Mouse (Mus musculus): Measurements from ENCODE around the gene Gm10130. TPM values are rescaled to one million over a fixed set of nuclear protein-coding genes. Genes with fewer than 3 reads are reported as not detected.
"Not testable (repeated sequence)": the region's sequence is repeated elsewhere in the genome, so short reads cannot be mapped to it uniquely, and the experiment has no call there.

Gm10130 gene
- not detected in 2 replicates for polyA plus RNA-seq (2012; ENCODE audit: insufficient read depth, low replicate concordance)

- TF ChIP-seq GATA1 (IDR thresholded peaks at IDR 0.05; ENCODE audit: borderline replicate concordance, low read length) (no peak), FLI1 (IDR thresholded peaks at IDR 0.05; ENCODE audit: low read length) (no peak)
- H3K4me3 ChIP-seq (replicated peaks): no peak within 1 kb of the TSS
- peaks cover 5% of the 10 kb centered on the region; the same call in 1 of the 2 replicates for H3K4me1 ChIP-seq
- H3K27me3 ChIP-seq (replicated peaks): no peaks in the 10 kb centered on the region
- peaks cover 58% of the 10 kb centered on the region for H3K36me3 ChIP-seq (replicated peaks; ENCODE audit: low read length)
- H3K9me3 ChIP-seq: peaks cover 45% of the 10 kb centered on the region
Measured at GRCm38 (mm10) chr2:150323402-150323801, at the start of gene Gm10130. Gene Gm10130 (plus strand): TSS chr2:150323702.

GRCm38 (mm10) chr2:150293669-150294068 is 29.8 kb upstream of the Gm10130 start:
- H3K4me3 ChIP-seq (replicated peaks): no peak overlapping the region
- TF ChIP-seq GATA1 (IDR thresholded peaks at IDR 0.05; ENCODE audit: borderline replicate concordance, low read length): no peak
- TF ChIP-seq FLI1 (IDR thresholded peaks at IDR 0.05; ENCODE audit: low read length): no peak
- H3K27me3 ChIP-seq (replicated peaks): no peaks in the 10 kb centered on the region
- no peaks in the 10 kb centered on the region for H3K36me3 ChIP-seq (replicated peaks; ENCODE audit: low read length)
- peaks cover 8% of the 10 kb centered on the region; the same call in 1 of the 2 replicates for H3K9me3 ChIP-seq
- H3K4me1 ChIP-seq: no peaks in the 10 kb centered on the region

DNA sequence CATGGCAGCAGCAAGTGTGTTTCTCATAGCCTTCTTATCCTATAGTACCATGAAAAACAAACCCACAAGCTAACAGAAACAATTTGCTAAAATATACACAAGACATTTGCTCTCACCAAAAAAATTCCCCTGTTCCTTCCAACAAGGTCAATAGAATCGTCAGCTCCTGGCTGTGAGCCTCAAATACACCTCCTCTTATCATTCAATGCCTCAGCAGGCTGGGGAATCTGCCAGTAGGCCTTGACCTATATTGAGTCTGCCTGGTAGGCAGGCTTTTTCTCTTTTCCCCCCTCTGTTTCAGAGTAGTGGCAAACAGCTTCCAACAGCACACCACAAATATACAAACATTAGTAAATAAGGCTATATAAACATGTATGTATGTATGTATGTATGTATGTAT is 24.4 kb upstream of the Gm10130 start:
- no peak for TF ChIP-seq FLI1 (IDR thresholded peaks at IDR 0.05; ENCODE audit: low read length)
- no peak for TF ChIP-seq GATA1 (IDR thresholded peaks at IDR 0.05; ENCODE audit: borderline replicate concordance, low read length)
- H3K27me3 ChIP-seq (replicated peaks): no peaks in the 10 kb centered on the region
- H3K4me3 ChIP-seq (replicated peaks): no peak overlapping the region
- H3K36me3 ChIP-seq (replicated peaks; ENCODE audit: low read length): no peaks in the 10 kb centered on the region
- H3K9me3 ChIP-seq: no peaks in the 10 kb centered on the region
- H3K4me1 ChIP-seq: no peaks in the 10 kb centered on the region

- no peaks in the 10 kb centered on the region for H3K9me3 ChIP-seq
- no peak for TF ChIP-seq GATA1 (IDR thresholded peaks at IDR 0.05; ENCODE audit: borderline replicate concordance, low read length)
- no peak for TF ChIP-seq FLI1 (IDR thresholded peaks at IDR 0.05; ENCODE audit: low read length)
- no peaks in the 10 kb centered on the region for H3K36me3 ChIP-seq (replicated peaks; ENCODE audit: low read length)
- peaks cover 5% of the 10 kb centered on the region for H3K4me1 ChIP-seq
- no peaks in the 10 kb centered on the region for H3K27me3 ChIP-seq (replicated peaks)
- H3K4me3 ChIP-seq (replicated peaks): no peak overlapping the region
Measured at GRCm38 (mm10) chr2:150307183-150307773, 16.2 kb upstream of the Gm10130 start.

- not testable (repeated sequence) for H3K4me1 ChIP-seq; H3K27me3 ChIP-seq (replicated peaks); H3K9me3 ChIP-seq
- Histone ChIP-seq H3K4me3 (replicated peaks) (peak overlapping the region; percentile 93), H3K36me3 (replicated peaks; ENCODE audit: low read length) (peaks cover 16% of the 10 kb centered on the region)
Measured at GRCm38 (mm10) chr2:150310952-150311884, 12.3 kb upstream of the Gm10130 start.

DNA sequence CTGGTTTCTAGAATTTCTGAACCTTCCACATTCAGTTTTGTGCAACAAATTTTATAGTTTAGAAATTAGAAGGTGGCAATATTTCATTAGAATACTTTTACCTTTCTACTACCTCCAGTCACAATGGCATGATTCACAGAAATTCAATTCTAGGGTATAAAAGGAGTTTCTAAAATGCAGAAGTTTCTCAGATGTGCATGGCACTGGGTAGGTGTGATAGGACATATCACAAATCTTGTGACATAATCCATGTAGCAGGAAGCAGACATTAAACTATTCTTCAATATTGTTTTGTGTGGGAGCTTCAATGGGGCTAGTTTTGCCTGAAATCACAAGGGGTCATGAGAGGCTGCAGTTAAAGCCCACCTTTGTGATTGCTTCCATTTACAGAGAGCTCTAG is 7.4 kb upstream of the Gm10130 start:
- TF ChIP-seq GATA1 (IDR thresholded peaks at IDR 0.05; ENCODE audit: borderline replicate concordance, low read length) (no peak), FLI1 (IDR thresholded peaks at IDR 0.05; ENCODE audit: low read length) (no peak)
- Histone ChIP-seq H3K4me1 (peaks cover 5% of the 10 kb centered on the region), H3K4me3 (replicated peaks) (no peak overlapping the region)

DNA sequence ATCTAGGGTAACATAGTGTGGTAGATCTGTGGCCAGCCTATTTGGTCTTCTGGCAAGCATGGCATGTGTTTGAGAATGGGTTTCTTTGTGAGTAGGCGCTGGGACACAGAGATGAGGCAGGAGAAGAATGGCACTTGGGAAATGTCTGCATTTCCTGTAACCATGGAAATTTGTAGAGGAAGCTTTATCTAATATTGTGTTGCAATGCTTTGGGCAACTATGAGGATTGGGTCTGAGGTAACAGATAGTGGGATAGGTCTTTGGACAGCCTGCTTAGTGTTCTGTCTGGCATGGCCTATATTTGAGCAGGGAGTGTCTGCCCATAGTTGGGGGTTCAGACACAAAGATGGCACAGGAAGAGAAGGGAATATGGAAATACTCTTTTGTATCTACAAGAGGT is 4.5 kb upstream of the Gm10130 start:
- H3K36me3 ChIP-seq (replicated peaks; ENCODE audit: low read length): peaks cover 74% of the 10 kb centered on the region
- TF ChIP-seq FLI1 (IDR thresholded peaks at IDR 0.05; ENCODE audit: low read length) (no peak), GATA1 (IDR thresholded peaks at IDR 0.05; ENCODE audit: borderline replicate concordance, low read length) (no peak)
- no peak overlapping the region for H3K4me3 ChIP-seq (replicated peaks)
- peaks cover 5% of the 10 kb centered on the region; the same call in 1 of the 2 replicates for H3K4me1 ChIP-seq
- H3K27me3 ChIP-seq (replicated peaks): no peaks in the 10 kb centered on the region
- H3K9me3 ChIP-seq: peaks cover 44% of the 10 kb centered on the region

More for the DNA sequence above, 7.4 kb upstream of the Gm10130 start:
- Histone ChIP-seq H3K27me3 (replicated peaks) (no peaks in the 10 kb centered on the region), H3K9me3 (peaks cover 37% of the 10 kb centered on the region), H3K36me3 (replicated peaks; ENCODE audit: low read length) (peaks cover 53% of the 10 kb centered on the region)

DNA sequence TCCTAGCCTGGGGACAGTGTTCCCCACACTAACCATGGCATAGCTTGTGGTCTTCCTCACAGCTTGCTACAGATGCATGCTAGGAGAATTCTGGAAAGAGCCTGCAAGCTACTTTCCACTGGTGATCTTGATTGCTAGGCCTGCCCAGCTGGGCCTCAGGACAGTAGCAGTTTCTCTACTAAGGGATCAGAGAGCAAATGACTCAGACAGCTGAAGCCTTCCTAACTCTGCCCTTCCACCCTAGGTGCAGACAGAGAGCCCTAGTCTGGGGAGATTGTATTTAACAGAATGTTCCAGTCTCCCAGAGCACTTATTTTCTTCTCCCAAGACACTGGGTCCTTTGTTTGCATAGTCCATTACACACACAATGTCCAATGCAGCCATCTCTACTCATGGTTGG is 33.6 kb downstream of the Gm10130 start:
- not testable (repeated sequence) for H3K4me3 ChIP-seq (replicated peaks)

DNA sequence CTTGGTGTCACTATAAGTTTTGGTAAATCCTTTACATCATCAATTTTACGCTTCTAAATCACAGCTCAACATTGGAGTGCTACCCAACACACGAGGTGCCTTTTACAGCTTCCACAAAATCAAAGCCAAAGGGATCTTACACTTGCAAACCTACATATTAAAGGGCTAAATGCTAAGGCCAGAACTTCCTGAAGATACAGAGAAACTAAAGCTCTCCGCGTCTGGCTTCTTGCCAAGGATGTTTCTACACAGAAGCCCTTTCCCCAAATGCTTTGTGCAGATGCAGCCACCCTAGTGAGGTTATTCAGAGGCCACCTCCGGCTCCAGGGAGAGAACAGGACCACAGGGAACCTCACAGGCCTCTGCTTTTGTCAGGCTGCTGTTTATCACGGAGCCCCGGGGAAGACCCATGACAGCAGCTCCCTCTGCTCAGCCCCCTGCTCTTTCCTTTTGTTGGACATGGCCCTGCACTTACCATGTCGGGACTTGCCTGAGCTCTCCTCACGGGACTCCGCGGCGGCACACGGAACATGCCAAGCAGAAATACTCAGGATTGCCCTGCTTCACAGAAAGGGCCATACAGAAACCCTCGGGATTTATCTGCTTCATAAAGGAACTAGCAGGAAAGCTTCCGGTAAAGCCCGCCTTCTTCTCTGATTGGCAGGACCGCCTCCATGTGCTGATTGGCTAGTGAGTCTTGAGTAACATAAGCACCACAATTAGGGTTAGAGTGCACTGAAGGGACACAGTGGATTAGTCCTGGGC is 38.8 kb downstream of the Gm10130 start, which contains the start of gene 3300002I08Rik:
3300002I08Rik (minus strand) TSS at position 653 of the 765 bp plus-strand sequence.
- H3K4me1 ChIP-seq; H3K27me3 ChIP-seq (replicated peaks); H3K36me3 ChIP-seq (replicated peaks; ENCODE audit: low read length); H3K9me3 ChIP-seq: not testable (repeated sequence)
- peak within 1 kb of the TSS; percentile 91 for H3K4me3 ChIP-seq (replicated peaks)

More for the DNA sequence above, 33.6 kb downstream of the Gm10130 start:
- H3K36me3 ChIP-seq (replicated peaks; ENCODE audit: low read length); H3K27me3 ChIP-seq (replicated peaks); H3K9me3 ChIP-seq; H3K4me1 ChIP-seq: not testable (repeated sequence)

GRCm38 (mm10) chr2:150362878-150363229 is 39.4 kb downstream of the Gm10130 start:
- H3K4me3 ChIP-seq (replicated peaks): peak overlapping the region; percentile 91
- no peaks in the 10 kb centered on the region for H3K27me3 ChIP-seq (replicated peaks)
- no peaks in the 10 kb centered on the region for H3K9me3 ChIP-seq
- no peaks in the 10 kb centered on the region for H3K36me3 ChIP-seq (replicated peaks; ENCODE audit: low read length)
- TF ChIP-seq FLI1 (IDR thresholded peaks at IDR 0.05; ENCODE audit: low read length) (no peak), GATA1 (IDR thresholded peaks at IDR 0.05; ENCODE audit: borderline replicate concordance, low read length) (no peak)
- peaks cover 7% of the 10 kb centered on the region for H3K4me1 ChIP-seq

GRCm38 (mm10) chr2:150385553-150386106 is 62.1 kb downstream of the Gm10130 start:
- H3K4me3 ChIP-seq (replicated peaks); H3K36me3 ChIP-seq (replicated peaks; ENCODE audit: low read length); H3K4me1 ChIP-seq; H3K27me3 ChIP-seq (replicated peaks): not testable (repeated sequence)
- H3K9me3 ChIP-seq: peaks cover 16% of the 10 kb centered on the region
